ENCODE assay signal across 8 mouse cellular contexts in the genomic region with DNA sequence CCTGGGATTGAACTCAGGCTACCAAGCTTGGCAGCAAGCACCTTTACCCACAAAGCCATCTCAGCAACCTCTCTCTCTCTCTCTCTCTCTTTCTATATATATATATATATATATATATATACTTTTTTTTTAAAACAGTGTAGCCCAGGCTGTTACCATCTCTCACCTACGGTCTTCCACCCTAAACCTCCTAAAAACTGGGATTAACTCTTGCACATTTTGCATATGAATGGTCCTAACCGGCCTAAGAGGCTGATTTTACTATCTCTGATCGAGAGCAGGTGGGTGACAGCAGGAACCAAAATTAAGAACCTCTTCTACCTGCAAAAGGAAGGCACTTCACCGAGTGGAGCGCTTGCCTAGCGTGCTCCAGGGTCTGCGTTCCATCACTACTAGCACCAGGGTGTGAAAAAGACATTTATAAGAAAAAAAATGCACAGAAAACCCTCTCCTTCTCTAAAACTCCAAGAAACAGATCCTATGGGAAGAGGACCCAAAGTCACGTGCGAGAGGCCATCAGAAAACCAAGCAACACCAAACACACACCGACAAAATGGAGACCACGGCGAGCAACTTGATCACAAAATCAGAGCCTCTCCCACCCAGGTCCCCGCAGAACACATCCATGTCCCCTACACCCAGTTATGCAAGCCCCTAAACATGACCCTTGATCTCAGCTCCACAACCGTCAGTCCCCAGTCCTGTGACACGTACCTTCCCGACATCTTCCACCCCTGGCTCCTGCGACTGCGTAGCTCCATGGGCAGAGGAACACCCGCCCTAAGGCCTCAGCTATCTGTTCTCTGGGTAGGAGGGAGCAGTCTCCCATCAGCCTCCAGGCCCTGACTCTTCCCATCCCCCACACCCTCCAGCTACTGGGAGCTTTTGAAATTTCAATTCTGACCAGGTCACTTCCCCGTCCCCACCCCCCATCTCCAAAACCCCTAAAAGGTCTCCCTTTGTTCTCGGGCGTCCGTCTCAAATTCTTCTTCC. TPM values are rescaled to one million over a fixed set of nuclear protein-coding genes. Genes with fewer than 3 reads are reported as not detected.
DNase-seq lines count a peak whose midpoint lies in the region; ATAC-seq and TF ChIP-seq lines count a peak whose summit lies in the region.

A gene (minus strand): TSS at position 815 of the 993 bp plus-strand sequence.

- H3K27ac ChIP-seq in kidney, embryonic 16.5 days (ENCODE audit: low read length), result peak within 1 kb of the TSS; percentile 98
- H3K27ac ChIP-seq in forebrain, postnatal 0 days (ENCODE audit: low read depth, low read length), result no peak within 1 kb of the TSS
- no peak within 1 kb of the TSS for H3K27ac ChIP-seq in hindbrain, embryonic 15.5 days (replicated peaks)
- H3K27ac ChIP-seq in liver, embryonic 16.5 days (ENCODE audit: low read length), result peak within 1 kb of the TSS; percentile 50

- peak within 1 kb of the TSS; percentile 40 for H3K4me2 ChIP-seq in kidney, embryonic 16.5 days (replicated peaks; ENCODE audit: low read depth, low read length)
- H3K4me2 ChIP-seq in forebrain, postnatal 0 days (ENCODE audit: low read depth), result no peak within 1 kb of the TSS
- no peak within 1 kb of the TSS for H3K4me2 ChIP-seq in hindbrain, embryonic 15.5 days
- H3K4me2 ChIP-seq in liver, embryonic 16.5 days (ENCODE audit: low read depth, low read length), result peak within 1 kb of the TSS; percentile 10

- no peak for ATAC-seq in kidney, embryonic 16.5 days (ENCODE audit: low FRiP score, low TSS enrichment)
- ATAC-seq in forebrain, postnatal 0 days, result no peak
- no peak for ATAC-seq in hindbrain, embryonic 15.5 days (ENCODE audit: low FRiP score, low read depth)
- peak; percentile 35 for ATAC-seq in liver, embryonic 16.5 days (ENCODE audit: low read depth)

- no peak within 1 kb of the TSS for H3K4me3 ChIP-seq in kidney, embryonic 16.5 days (ENCODE audit: low read length)
- H3K4me3 ChIP-seq in forebrain, postnatal 0 days (ENCODE audit: low read depth, low read length), result no peak within 1 kb of the TSS
- H3K4me3 ChIP-seq in hindbrain, embryonic 15.5 days, result no peak within 1 kb of the TSS
- H3K4me3 ChIP-seq in liver, embryonic 16.5 days (ENCODE audit: low read depth, low read length), result peak within 1 kb of the TSS; percentile 35

- peaks cover 28% of the 10 kb centered on the region for H3K4me1 ChIP-seq in kidney, embryonic 16.5 days (ENCODE audit: insufficient read depth, low read length)
- no peaks in the 10 kb centered on the region for H3K4me1 ChIP-seq in forebrain, postnatal 0 days (ENCODE audit: insufficient read depth)
- peaks cover 16% of the 10 kb centered on the region for H3K4me1 ChIP-seq in hindbrain, embryonic 15.5 days (replicated peaks)
- H3K4me1 ChIP-seq in liver, embryonic 16.5 days (ENCODE audit: control insufficient read depth, low read depth, low read length), result peaks cover 33% of the 10 kb centered on the region

- no peaks in the 10 kb centered on the region for H3K9me3 ChIP-seq in kidney, embryonic 16.5 days (ENCODE audit: low read length)
- no peaks in the 10 kb centered on the region for H3K9me3 ChIP-seq in forebrain, postnatal 0 days (ENCODE audit: low read length)
- H3K9me3 ChIP-seq in hindbrain, embryonic 15.5 days, result no peaks in the 10 kb centered on the region
- no peaks in the 10 kb centered on the region for H3K9me3 ChIP-seq in liver, embryonic 16.5 days (replicated peaks; ENCODE audit: control insufficient read depth, low read length)

- H3K27me3 ChIP-seq in kidney, embryonic 16.5 days (ENCODE audit: insufficient read depth, low read length), result no peaks in the 10 kb centered on the region
- no peaks in the 10 kb centered on the region for H3K27me3 ChIP-seq in forebrain, postnatal 0 days (ENCODE audit: insufficient read depth, low read length)
- no peaks in the 10 kb centered on the region for H3K27me3 ChIP-seq in hindbrain, embryonic 15.5 days
- H3K27me3 ChIP-seq in liver, embryonic 16.5 days (ENCODE audit: control insufficient read depth, insufficient read depth, low read depth, low read length), result no peaks in the 10 kb centered on the region

- DNase-seq in kidney, adult 11 months, result no peak
- no peak for DNase-seq in adrenal gland, postnatal 14 days
- no peak for DNase-seq in forebrain, postnatal 0 days
- no peak for DNase-seq in ovary, postnatal 10 days (ENCODE audit: low spot score)
- no peak for DNase-seq in spleen, adult 12 weeks (ENCODE audit: low spot score)

- H3K9ac ChIP-seq in kidney, embryonic 16.5 days (replicated peaks; ENCODE audit: low read length), result peak within 1 kb of the TSS; percentile 62; the same call in 1 of the 2 replicates
- no peak within 1 kb of the TSS for H3K9ac ChIP-seq in forebrain, postnatal 0 days
- no peak within 1 kb of the TSS for H3K9ac ChIP-seq in hindbrain, embryonic 15.5 days
- peak within 1 kb of the TSS; percentile 9; the same call in 1 of the 2 replicates for H3K9ac ChIP-seq in liver, embryonic 16.5 days (ENCODE audit: low read depth, low read length)

- no peaks in the 10 kb centered on the region for H3K36me3 ChIP-seq in kidney, embryonic 16.5 days (ENCODE audit: insufficient read depth, low read length)
- no peaks in the 10 kb centered on the region for H3K36me3 ChIP-seq in forebrain, postnatal 0 days (ENCODE audit: insufficient read depth)
- no peaks in the 10 kb centered on the region for H3K36me3 ChIP-seq in hindbrain, embryonic 15.5 days
- H3K36me3 ChIP-seq in liver, embryonic 16.5 days (ENCODE audit: control insufficient read depth, insufficient read depth), result no peaks in the 10 kb centered on the region

- WGBS in kidney, embryonic 16.5 days, result 53% methylated on average over 23 of the region's 23 CpGs
- 57% methylated on average over 23 of the region's 23 CpGs for WGBS in forebrain, postnatal 0 days
- 38% methylated on average over 23 of the region's 23 CpGs for WGBS in hindbrain, embryonic 15.5 days
- 64% methylated on average over 23 of the region's 23 CpGs for WGBS in liver, embryonic 16.5 days (ENCODE audit: insufficient replicate concordance)

- no peak for TF ChIP-seq CTCF in forebrain, postnatal 0 days (IDR thresholded peaks at IDR 0.05; ENCODE audit: low read depth)

RNA-seq across cellular contexts. Expression of the gene that starts here (rescaled TPM):
- polyA plus RNA-seq in kidney, embryonic 16.5 days (2015; fragmentation: Nextera tagmentation; extraction: Ambion mirVana), result 58.2 and 69.4 TPM in 2 replicates
- 45.8 and 59.2 TPM in 2 replicates for total RNA-seq in adrenal gland, postnatal 14 days (2021)
- total RNA-seq in forebrain, postnatal 0 days (2014; rRNA removed), result 51.4 and 63.5 TPM in 2 replicates
- 37.7 and 45.7 TPM in 2 replicates for polyA plus RNA-seq in forebrain, postnatal 0 days (2015; fragmentation: Nextera tagmentation; extraction: Ambion mirVana)
- polyA plus RNA-seq in hindbrain, embryonic 15.5 days (2015; fragmentation: Nextera tagmentation; extraction: Ambion mirVana), result 71.8 and 79.2 TPM in 2 replicates
- polyA plus RNA-seq in liver, embryonic 16.5 days (2015; fragmentation: Nextera tagmentation; extraction: Ambion mirVana), result 20.0 and 23.6 TPM in 2 replicates

Comparison
In these comparisons a context has a peak if more than half of its experiments do, and no peak if none do; other contexts are left out.
1. H3K27ac ChIP-seq: peak in kidney, embryonic 16.5 days (single experiment) and liver, embryonic 16.5 days (single experiment); none in forebrain, postnatal 0 days (single experiment) and hindbrain, embryonic 15.5 days (single experiment).
2. H3K4me2 ChIP-seq: peak in kidney, embryonic 16.5 days (single experiment) and liver, embryonic 16.5 days (single experiment); none in forebrain, postnatal 0 days (single experiment) and hindbrain, embryonic 15.5 days (single experiment).
3. H3K9ac ChIP-seq: peak in kidney, embryonic 16.5 days (single experiment) and liver, embryonic 16.5 days (single experiment); none in forebrain, postnatal 0 days (single experiment) and hindbrain, embryonic 15.5 days (single experiment).